Mouse (Mus musculus) spleen, adult 12 weeks (tissue): Measurements from ENCODE around the gene Fnip2.
"Not testable (repeated sequence)": the region's sequence is repeated elsewhere in the genome, so short reads cannot be mapped to it uniquely, and the experiment has no call there.

Experiments used
- DNase-seq: peaks from one replicate; pipeline ENCODE4 v3.0.0; 2022; ENCODE audit warnings: low spot score

The Fnip2 gene

GRCm38 (mm10) chr3:79474911-79475310 is 92.7 kb downstream of the Fnip2 start:
- DNase-seq: no peak

- no peak for DNase-seq
Measured at GRCm38 (mm10) chr3:79472362-79472761, 95.2 kb downstream of the Fnip2 start.

GRCm38 (mm10) chr3:79469440-79469839 is 98.2 kb downstream of the Fnip2 start:
- DNase-seq: no peak

GRCm38 (mm10) chr3:79458651-79459275 is 108.8 kb downstream of the Fnip2 start:
- DNase-seq: no peak

- no peak for DNase-seq
Measured at GRCm38 (mm10) chr3:79455761-79456160, 111.8 kb downstream of the Fnip2 start.

- DNase-seq: no peak
Measured at GRCm38 (mm10) chr3:79452696-79453263, 114.8 kb downstream of the Fnip2 start.

GRCm38 (mm10) chr3:79449361-79449760 is 118.2 kb downstream of the Fnip2 start:
- no peak for DNase-seq

GRCm38 (mm10) chr3:79448421-79448820 is 119.2 kb downstream of the Fnip2 start:
- no peak for DNase-seq

- not testable (repeated sequence) for DNase-seq
Measured at GRCm38 (mm10) chr3:79446648-79447047, 120.9 kb downstream of the Fnip2 start.

- DNase-seq: no peak
Measured at GRCm38 (mm10) chr3:79446124-79446523, 121.5 kb downstream of the Fnip2 start.

- DNase-seq: no peak
Measured at GRCm38 (mm10) chr3:79445041-79445440, 122.6 kb downstream of the Fnip2 start.

GRCm38 (mm10) chr3:79443850-79444249 is 123.7 kb downstream of the Fnip2 start:
- DNase-seq: no peak

GRCm38 (mm10) chr3:79440976-79441491 is 126.6 kb downstream of the Fnip2 start:
- no peak for DNase-seq

GRCm38 (mm10) chr3:79438276-79438675 is 129.3 kb downstream of the Fnip2 start:
- DNase-seq: no peak

GRCm38 (mm10) chr3:79436186-79436585 is 131.4 kb downstream of the Fnip2 start:
- DNase-seq: no peak

- no peak for DNase-seq
Measured at GRCm38 (mm10) chr3:79434985-79435384, 132.6 kb downstream of the Fnip2 start.

- no peak for DNase-seq
Measured at GRCm38 (mm10) chr3:79434436-79434835, 133.2 kb downstream of the Fnip2 start.

- DNase-seq: no peak
Measured at GRCm38 (mm10) chr3:79433593-79433992, 134.0 kb downstream of the Fnip2 start.

GRCm38 (mm10) chr3:79425441-79425840 is 142.2 kb downstream of the Fnip2 start:
- DNase-seq: no peak

- DNase-seq: no peak
Measured at GRCm38 (mm10) chr3:79418921-79419320, 148.7 kb downstream of the Fnip2 start.

- no peak for DNase-seq
Measured at GRCm38 (mm10) chr3:79416944-79417680, 150.5 kb downstream of the Fnip2 start.

GRCm38 (mm10) chr3:79415929-79416328 is 151.7 kb downstream of the Fnip2 start:
- no peak for DNase-seq

- no peak for DNase-seq
Measured at GRCm38 (mm10) chr3:79415081-79415480, 152.5 kb downstream of the Fnip2 start.
